Mouse (Mus musculus): Measurements from ENCODE around the gene Fpgs.

DNA sequence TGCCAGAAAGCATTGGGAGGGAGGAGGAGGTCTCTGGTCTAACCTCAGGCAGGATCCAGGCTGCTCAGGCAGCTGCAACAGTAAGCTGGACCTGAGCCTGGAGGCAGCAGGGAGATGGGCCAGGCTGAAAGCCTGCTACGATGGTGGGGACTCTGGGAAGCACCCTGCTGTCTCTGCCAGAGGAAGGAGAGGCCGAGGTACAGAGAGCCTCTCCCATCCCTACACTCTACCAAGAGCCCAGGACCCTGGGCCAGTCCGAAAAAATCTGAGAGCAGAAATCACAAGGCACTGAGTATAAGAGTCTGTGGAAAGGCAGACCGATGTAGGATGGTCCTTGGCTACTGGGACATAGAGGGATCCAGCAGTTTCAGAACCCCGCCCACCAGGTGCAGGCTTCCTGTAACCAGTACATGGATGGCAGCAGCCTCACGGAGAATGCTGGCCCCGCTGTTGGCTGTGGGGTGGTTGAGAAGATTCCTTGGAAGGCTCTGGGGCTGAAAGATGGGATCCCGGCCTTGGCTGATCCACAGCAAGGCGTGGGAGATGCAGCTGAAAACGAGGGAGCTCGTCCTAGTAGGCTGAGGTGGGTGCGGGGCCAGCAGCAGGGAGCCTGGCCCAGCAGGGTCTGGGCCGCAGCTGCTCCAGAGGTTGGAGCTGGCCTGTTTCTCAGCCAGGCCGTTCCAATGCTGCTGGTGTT lies 21.1 kb downstream of the Fpgs start:
- TF ChIP-seq CTCF (IDR thresholded peaks at IDR 0.05): no peak
- TF ChIP-seq POLR2A (IDR thresholded peaks at IDR 0.05; ENCODE audit: insufficient read depth, low read depth, low read length): no peak
- no peak for TF ChIP-seq EP300 (IDR thresholded peaks at IDR 0.05; ENCODE audit: insufficient read depth, low read depth, low read length)

All from heart, adult 2 months (tissue).